Mouse (Mus musculus): ENCODE data around the gene Myo18b. TPM values are rescaled to one million over a fixed set of nuclear protein-coding genes. Genes with fewer than 3 reads are reported as not detected.

Myo18b gene
- polyA plus RNA-seq, 1 experiment from 2014 or later, result 0.95 TPM

GRCm38 (mm10) chr5:112740651-112741050 lies 155.5 kb downstream of the Myo18b start:
- no peak overlapping the region for H3K27ac ChIP-seq (ENCODE audit: low read depth)
- no peaks in the 10 kb centered on the region for H3K36me3 ChIP-seq (ENCODE audit: control insufficient read depth, insufficient read depth, low read length)
- H3K4me1 ChIP-seq (replicated peaks; ENCODE audit: control insufficient read depth, insufficient read depth, low read length), result no peaks in the 10 kb centered on the region
- no peak overlapping the region for H3K4me3 ChIP-seq (ENCODE audit: low read depth, low read length)
- H3K9ac ChIP-seq (ENCODE audit: low read length), result no peak overlapping the region
- no peak for ATAC-seq (replicated peaks; ENCODE audit: low FRiP score, low TSS enrichment, low read depth)
- H3K27me3 ChIP-seq (replicated peaks; ENCODE audit: control insufficient read depth, insufficient read depth, low read length), result no peaks in the 10 kb centered on the region
- DNase-seq (ENCODE audit: low spot score), result no peak
- no peak overlapping the region for H3K4me2 ChIP-seq (ENCODE audit: low read length)
- WGBS, result 77% methylated on average over 12 of the region's 12 CpGs
- H3K9me3 ChIP-seq (ENCODE audit: control insufficient read depth, low read length), result no peaks in the 10 kb centered on the region

- 86% methylated on average over 5 of the region's 5 CpGs for WGBS
- DNase-seq (ENCODE audit: low spot score), result no peak
- no peak overlapping the region for H3K4me2 ChIP-seq (ENCODE audit: low read length)
Observed at GRCm38 (mm10) chr5:112735040-112735439, 161.1 kb downstream of the Myo18b start.

GRCm38 (mm10) chr5:112730604-112731003 lies 165.6 kb downstream of the Myo18b start:
- Histone ChIP-seq H3K27me3 (replicated peaks; ENCODE audit: control insufficient read depth, insufficient read depth, low read length) (no peaks in the 10 kb centered on the region), H3K4me2 (ENCODE audit: low read length) (no peak overlapping the region), H3K36me3 (ENCODE audit: control insufficient read depth, insufficient read depth, low read length) (no peaks in the 10 kb centered on the region), H3K4me1 (replicated peaks; ENCODE audit: control insufficient read depth, insufficient read depth, low read length) (no peaks in the 10 kb centered on the region), H3K27ac (ENCODE audit: low read depth) (no peak overlapping the region), H3K9me3 (ENCODE audit: control insufficient read depth, low read length) (no peaks in the 10 kb centered on the region), H3K4me3 (ENCODE audit: low read depth, low read length) (no peak overlapping the region), H3K9ac (ENCODE audit: low read length) (no peak overlapping the region)
- ATAC-seq (replicated peaks; ENCODE audit: low FRiP score, low TSS enrichment, low read depth) (no peak), DNase-seq (ENCODE audit: low spot score) (no peak)
- 43% methylated on average over 10 of the region's 10 CpGs for WGBS

More at GRCm38 (mm10) chr5:112735040-112735439, 161.1 kb downstream of the Myo18b start:
- Histone ChIP-seq H3K36me3 (ENCODE audit: control insufficient read depth, insufficient read depth, low read length) (no peaks in the 10 kb centered on the region), H3K9me3 (ENCODE audit: control insufficient read depth, low read length) (no peaks in the 10 kb centered on the region), H3K4me3 (ENCODE audit: low read depth, low read length) (no peak overlapping the region), H3K27ac (ENCODE audit: low read depth) (no peak overlapping the region), H3K9ac (ENCODE audit: low read length) (no peak overlapping the region), H3K4me1 (replicated peaks; ENCODE audit: control insufficient read depth, insufficient read depth, low read length) (no peaks in the 10 kb centered on the region), H3K27me3 (replicated peaks; ENCODE audit: control insufficient read depth, insufficient read depth, low read length) (no peaks in the 10 kb centered on the region)
- no peak for ATAC-seq (replicated peaks; ENCODE audit: low FRiP score, low TSS enrichment, low read depth)

GRCm38 (mm10) chr5:112728432-112728831 lies 167.7 kb downstream of the Myo18b start:
- H3K9me3 ChIP-seq (ENCODE audit: control insufficient read depth, low read length), result no peaks in the 10 kb centered on the region
- ATAC-seq (replicated peaks; ENCODE audit: low FRiP score, low TSS enrichment, low read depth) (no peak), DNase-seq (ENCODE audit: low spot score) (no peak)
- H3K4me3 ChIP-seq (ENCODE audit: low read depth, low read length), result no peak overlapping the region
- H3K27ac ChIP-seq (ENCODE audit: low read depth), result no peak overlapping the region
- H3K9ac ChIP-seq (ENCODE audit: low read length), result no peak overlapping the region
- H3K4me2 ChIP-seq (ENCODE audit: low read length), result no peak overlapping the region
- H3K4me1 ChIP-seq (replicated peaks; ENCODE audit: control insufficient read depth, insufficient read depth, low read length), result no peaks in the 10 kb centered on the region
- H3K36me3 ChIP-seq (ENCODE audit: control insufficient read depth, insufficient read depth, low read length), result no peaks in the 10 kb centered on the region
- WGBS, result 67% methylated on average over 6 of the region's 6 CpGs
- H3K27me3 ChIP-seq (replicated peaks; ENCODE audit: control insufficient read depth, insufficient read depth, low read length), result no peaks in the 10 kb centered on the region

- H3K27ac ChIP-seq (ENCODE audit: low read depth), result no peak overlapping the region
- H3K4me1 ChIP-seq (replicated peaks; ENCODE audit: control insufficient read depth, insufficient read depth, low read length), result no peaks in the 10 kb centered on the region
- H3K9ac ChIP-seq (ENCODE audit: low read length), result no peak overlapping the region
- no peak for ATAC-seq (replicated peaks; ENCODE audit: low FRiP score, low TSS enrichment, low read depth)
- no peak overlapping the region for H3K4me2 ChIP-seq (ENCODE audit: low read length)
- no peak overlapping the region for H3K4me3 ChIP-seq (ENCODE audit: low read depth, low read length)
- no peaks in the 10 kb centered on the region for H3K36me3 ChIP-seq (ENCODE audit: control insufficient read depth, insufficient read depth, low read length)
- H3K27me3 ChIP-seq (replicated peaks; ENCODE audit: control insufficient read depth, insufficient read depth, low read length), result no peaks in the 10 kb centered on the region
- no peaks in the 10 kb centered on the region for H3K9me3 ChIP-seq (ENCODE audit: control insufficient read depth, low read length)
- DNase-seq (ENCODE audit: low spot score), result peak; percentile 96
- WGBS, result 43% methylated on average over 12 of the region's 12 CpGs
Observed at GRCm38 (mm10) chr5:112718655-112719306, 177.4 kb downstream of the Myo18b start.

GRCm38 (mm10) chr5:112714679-112715446 lies 181.3 kb downstream of the Myo18b start:
- 35% methylated on average over 8 of the region's 8 CpGs for WGBS
- DNase-seq (ENCODE audit: low spot score) (no peak), ATAC-seq (replicated peaks; ENCODE audit: low FRiP score, low TSS enrichment, low read depth) (no peak)
- H3K36me3 ChIP-seq (ENCODE audit: control insufficient read depth, insufficient read depth, low read length), result no peaks in the 10 kb centered on the region
- H3K27me3 ChIP-seq (replicated peaks; ENCODE audit: control insufficient read depth, insufficient read depth, low read length), result no peaks in the 10 kb centered on the region
- no peak overlapping the region for H3K4me2 ChIP-seq (ENCODE audit: low read length)
- no peaks in the 10 kb centered on the region for H3K4me1 ChIP-seq (replicated peaks; ENCODE audit: control insufficient read depth, insufficient read depth, low read length)
- no peak overlapping the region for H3K27ac ChIP-seq (ENCODE audit: low read depth)
- no peaks in the 10 kb centered on the region for H3K9me3 ChIP-seq (ENCODE audit: control insufficient read depth, low read length)
- H3K4me3 ChIP-seq (ENCODE audit: low read depth, low read length), result no peak overlapping the region
- H3K9ac ChIP-seq (ENCODE audit: low read length), result no peak overlapping the region

GRCm38 (mm10) chr5:112709831-112710230 lies 186.3 kb downstream of the Myo18b start:
- Histone ChIP-seq H3K27me3 (replicated peaks; ENCODE audit: control insufficient read depth, insufficient read depth, low read length) (no peaks in the 10 kb centered on the region), H3K4me2 (ENCODE audit: low read length) (no peak overlapping the region), H3K9ac (ENCODE audit: low read length) (no peak overlapping the region), H3K27ac (ENCODE audit: low read depth) (no peak overlapping the region), H3K36me3 (ENCODE audit: control insufficient read depth, insufficient read depth, low read length) (no peaks in the 10 kb centered on the region), H3K4me3 (ENCODE audit: low read depth, low read length) (no peak overlapping the region), H3K4me1 (replicated peaks; ENCODE audit: control insufficient read depth, insufficient read depth, low read length) (no peaks in the 10 kb centered on the region), H3K9me3 (ENCODE audit: control insufficient read depth, low read length) (no peaks in the 10 kb centered on the region)
- ATAC-seq (replicated peaks; ENCODE audit: low FRiP score, low TSS enrichment, low read depth) (no peak), DNase-seq (ENCODE audit: low spot score) (no peak)

- no peak overlapping the region for H3K4me2 ChIP-seq (ENCODE audit: low read length)
- no peaks in the 10 kb centered on the region for H3K9me3 ChIP-seq (ENCODE audit: control insufficient read depth, low read length)
- no peak for DNase-seq (ENCODE audit: low spot score)
- no peak for ATAC-seq (replicated peaks; ENCODE audit: low FRiP score, low TSS enrichment, low read depth)
- no peak overlapping the region for H3K4me3 ChIP-seq (ENCODE audit: low read depth, low read length)
- H3K27me3 ChIP-seq (replicated peaks; ENCODE audit: control insufficient read depth, insufficient read depth, low read length), result no peaks in the 10 kb centered on the region
- H3K9ac ChIP-seq (ENCODE audit: low read length), result no peak overlapping the region
- no peaks in the 10 kb centered on the region for H3K36me3 ChIP-seq (ENCODE audit: control insufficient read depth, insufficient read depth, low read length)
- H3K27ac ChIP-seq (ENCODE audit: low read depth), result no peak overlapping the region
- H3K4me1 ChIP-seq (replicated peaks; ENCODE audit: control insufficient read depth, insufficient read depth, low read length), result no peaks in the 10 kb centered on the region
Observed at GRCm38 (mm10) chr5:112708441-112708840, 187.7 kb downstream of the Myo18b start.

- H3K36me3 ChIP-seq (ENCODE audit: control insufficient read depth, insufficient read depth, low read length), result no peaks in the 10 kb centered on the region
- no peak overlapping the region for H3K9ac ChIP-seq (ENCODE audit: low read length)
- no peak overlapping the region for H3K4me3 ChIP-seq (ENCODE audit: low read depth, low read length)
- DNase-seq (ENCODE audit: low spot score) (no peak), ATAC-seq (replicated peaks; ENCODE audit: low FRiP score, low TSS enrichment, low read depth) (no peak)
- no peak overlapping the region for H3K27ac ChIP-seq (ENCODE audit: low read depth)
- no peak overlapping the region for H3K4me2 ChIP-seq (ENCODE audit: low read length)
- H3K27me3 ChIP-seq (replicated peaks; ENCODE audit: control insufficient read depth, insufficient read depth, low read length), result no peaks in the 10 kb centered on the region
- H3K9me3 ChIP-seq (ENCODE audit: control insufficient read depth, low read length), result no peaks in the 10 kb centered on the region
- H3K4me1 ChIP-seq (replicated peaks; ENCODE audit: control insufficient read depth, insufficient read depth, low read length), result no peaks in the 10 kb centered on the region
- WGBS, result 86% methylated on average over 2 of the region's 2 CpGs
Observed at GRCm38 (mm10) chr5:112707478-112707877, 188.7 kb downstream of the Myo18b start.

Measured in intestine, embryonic 14.5 days (tissue).